26 mouse cellular contexts compared by ENCODE assay signal in genomic region chr14:87091522-87091921, GRCm38 (mm10). TPM values are rescaled to one million over a fixed set of nuclear protein-coding genes. Genes with fewer than 3 reads are reported as not detected.
"Had no signal": no experiment of that assay in that cellular context is flagged by ENCODE, and none has a peak within 500 bp of the region (broad histone marks: within the 10 kb centered on the region; RNA-seq: fewer than 3 reads in every experiment).

No protein-coding gene starts in this region.

- ATAC-seq: hindbrain, embryonic 16.5 days; inflammation-experienced regulatory T-cells, adult 6 months; intestine, embryonic 15.5 days; intestine, postnatal 0 days; liver, embryonic 12.5 days had no signal

- H3K4me1 ChIP-seq: heart, embryonic 15.5 days; hindbrain, embryonic 10.5 days; hindbrain, embryonic 12.5 days; intestine, embryonic 15.5 days; limb, embryonic 13.5 days; limb, embryonic 15.5 days; liver, embryonic 12.5 days had no signal

- H3K9ac ChIP-seq: heart, embryonic 13.5 days; heart, embryonic 15.5 days; hindbrain, embryonic 12.5 days; hindbrain, embryonic 14.5 days; intestine, embryonic 15.5 days; limb, embryonic 13.5 days; limb, embryonic 15.5 days; liver, embryonic 12.5 days had no signal

- H3K4me3 ChIP-seq: heart, embryonic 10.5 days; heart, embryonic 13.5 days; heart, embryonic 15.5 days; hindbrain, embryonic 10.5 days; hindbrain, embryonic 12.5 days; intestine, embryonic 15.5 days; layer of hippocampus, adult 2 months; left cerebral cortex, adult 2 months; limb, embryonic 13.5 days; limb, embryonic 15.5 days; liver, embryonic 12.5 days had no signal

- H3K27me3 ChIP-seq: heart, embryonic 13.5 days; heart, embryonic 15.5 days; hindbrain, embryonic 12.5 days; intestine, embryonic 15.5 days; limb, embryonic 13.5 days; limb, embryonic 15.5 days; liver, embryonic 12.5 days had no signal

- H3K36me3 ChIP-seq: heart, embryonic 10.5 days; heart, embryonic 15.5 days; hindbrain, embryonic 12.5 days; intestine, embryonic 15.5 days; limb, embryonic 13.5 days; limb, embryonic 15.5 days had no signal

- DNase-seq: gastrocnemius, postnatal 14 days; gastrocnemius, postnatal 36 days; heart, adult 18-20 months; heart, postnatal 14 days; heart, postnatal 36 days; kidney, adult 18-20 months; kidney, adult 8-10 months; kidney, postnatal 10 days; kidney, postnatal 25 days; kidney, postnatal 4 days had no signal

- H3K9me3 ChIP-seq: heart, embryonic 10.5 days; heart, embryonic 15.5 days; hindbrain, embryonic 10.5 days; hindbrain, embryonic 12.5 days; intestine, embryonic 15.5 days; limb, embryonic 13.5 days; limb, embryonic 15.5 days; liver, embryonic 12.5 days had no signal

- H3K27ac ChIP-seq: heart, embryonic 10.5 days; heart, embryonic 13.5 days; heart, embryonic 15.5 days; hindbrain, embryonic 10.5 days; hindbrain, embryonic 12.5 days; hindbrain, embryonic 14.5 days; intestine, embryonic 15.5 days; layer of hippocampus, adult 2 months; left cerebral cortex, adult 2 months; limb, embryonic 13.5 days; limb, embryonic 15.5 days; liver, embryonic 12.5 days had no signal

RNA-seq across cellular contexts. Expression of gene Diaph3, which starts 49.5 kb away (rescaled TPM):
- polyA plus RNA-seq: liver, adult 2 months had no signal
